Mouse (Mus musculus): Measurements from ENCODE around the gene Nbea.

DNA sequence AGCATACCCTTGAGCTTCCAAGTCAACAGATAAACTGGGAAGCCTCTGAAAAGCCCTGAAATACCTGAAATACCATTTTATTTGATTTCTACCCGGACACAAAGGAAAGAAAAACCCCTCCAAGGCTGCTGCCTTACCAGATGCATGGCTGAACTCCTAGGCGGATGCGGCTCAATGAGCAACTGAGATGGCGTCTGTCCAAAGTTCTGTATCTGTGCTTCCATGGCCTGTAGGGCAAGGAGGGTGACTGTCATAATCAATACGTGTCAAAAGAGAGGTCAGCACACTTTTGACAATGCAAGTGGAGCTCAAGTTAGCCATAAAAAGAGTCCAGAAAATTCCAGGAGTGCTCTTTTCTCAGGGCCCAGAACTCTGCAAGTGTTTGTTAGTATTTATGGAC lies 534.0 kb downstream of the Nbea start:
- no peak for TF ChIP-seq RCOR1 (IDR thresholded peaks at IDR 0.05; ENCODE audit: low read depth, low read length)
- TF ChIP-seq POLR2AphosphoS5 (IDR thresholded peaks at IDR 0.05; ENCODE audit: borderline replicate concordance, low read depth, low read length): no peak
- TF ChIP-seq POLR2A (IDR thresholded peaks at IDR 0.05; ENCODE audit: control insufficient read depth in 1 of 2, insufficient read depth in 1 of 2, low read depth in 1 of 2, low read length in 2 of 2, poor library complexity in 1 of 2): no peak
